8 mouse cellular contexts compared by ENCODE assay signal in the genomic region with DNA sequence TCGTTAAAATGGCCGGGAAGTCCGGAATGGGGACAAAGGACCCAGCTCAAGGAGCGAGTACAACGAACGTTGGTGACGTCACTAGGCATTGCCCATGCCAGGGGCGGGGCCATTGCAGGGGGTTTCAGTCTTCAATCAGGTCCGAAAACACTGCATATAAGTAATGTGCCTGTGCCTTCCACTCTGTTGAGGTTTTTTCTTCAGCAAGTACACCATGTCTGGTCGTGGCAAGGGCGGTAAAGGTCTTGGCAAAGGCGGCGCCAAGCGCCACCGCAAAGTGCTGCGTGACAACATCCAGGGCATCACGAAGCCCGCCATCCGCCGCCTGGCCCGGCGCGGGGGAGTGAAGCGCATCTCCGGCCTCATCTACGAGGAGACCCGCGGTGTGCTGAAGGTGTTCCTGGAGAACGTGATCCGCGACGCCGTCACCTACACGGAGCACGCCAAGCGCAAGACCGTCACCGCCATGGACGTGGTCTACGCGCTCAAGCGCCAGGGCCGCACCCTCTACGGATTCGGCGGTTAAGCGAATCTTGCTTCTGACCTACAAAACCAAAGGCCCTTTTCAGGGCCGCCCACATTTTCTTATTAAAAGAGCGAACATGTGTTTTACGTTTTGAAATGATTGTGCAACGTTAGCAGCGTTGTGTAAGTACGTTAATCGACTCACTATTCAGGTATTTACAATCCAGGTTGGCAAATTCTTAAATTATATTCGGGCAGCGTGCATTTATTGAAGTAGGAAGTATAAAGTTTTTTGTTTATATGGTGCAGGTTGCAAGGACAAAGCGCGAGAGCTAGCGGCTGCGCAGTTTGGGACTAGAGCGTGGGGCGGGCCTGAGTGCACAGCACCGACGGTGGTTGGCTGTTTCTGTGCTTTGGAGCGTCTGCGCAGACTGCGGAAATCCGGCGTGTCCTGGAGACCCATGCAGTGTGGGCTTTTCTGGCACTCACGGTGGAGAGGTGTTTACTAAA. TPM values are rescaled to one million over a fixed set of nuclear protein-coding genes. Genes with fewer than 3 reads are reported as not detected.
DNase-seq lines count a peak whose midpoint lies in the region; ATAC-seq and TF ChIP-seq lines count a peak whose summit lies in the region.

A gene (plus strand): TSS at position 150 of the 975 bp plus-strand sequence.

- H3K4me2 ChIP-seq in forebrain, embryonic 15.5 days (replicated peaks): peak within 1 kb of the TSS; percentile 82

- peak; percentile 100 for TF ChIP-seq POLR2A in ES-Bruce4 (IDR thresholded peaks at IDR 0.05; ENCODE audit: insufficient read depth, low read length)
- TF ChIP-seq POLR2A in lung, adult 2 months (IDR thresholded peaks at IDR 0.05; ENCODE audit: borderline replicate concordance, extremely low read depth, low read depth, low read length): peak; percentile 98

- peak; percentile 88 for ATAC-seq in forebrain, embryonic 15.5 days (replicated peaks)
- ATAC-seq in neutrophil, adult 5-6 weeks (ENCODE audit: extremely low read depth, insufficient number of reproducible peaks, low FRiP score, poor library complexity, severe bottlenecking): peak; percentile 77

- H3K27ac ChIP-seq in ES-Bruce4 (ENCODE audit: insufficient read depth, low read length): peak within 1 kb of the TSS; percentile 94
- H3K27ac ChIP-seq in forebrain, embryonic 15.5 days (replicated peaks): peak within 1 kb of the TSS; percentile 99

- H3K36me3 ChIP-seq in ES-Bruce4 (ENCODE audit: control insufficient read depth, insufficient read depth, low read length, poor library complexity, severe bottlenecking): no peaks in the 10 kb centered on the region
- H3K36me3 ChIP-seq in forebrain, embryonic 15.5 days: no peaks in the 10 kb centered on the region

- TF ChIP-seq CTCF in ES-Bruce4 (IDR thresholded peaks at IDR 0.05; ENCODE audit: low read depth, low read length): no peak
- no peak for TF ChIP-seq CTCF in lung, adult 2 months (IDR thresholded peaks at IDR 0.05; ENCODE audit: insufficient read depth, low read length)

- no peaks in the 10 kb centered on the region for H3K27me3 ChIP-seq in ES-Bruce4 (ENCODE audit: control insufficient read depth, insufficient read depth, low read length, poor library complexity, severe bottlenecking)
- H3K27me3 ChIP-seq in forebrain, embryonic 15.5 days: no peaks in the 10 kb centered on the region

- peak within 1 kb of the TSS; percentile 84 for H3K9ac ChIP-seq in ES-Bruce4 (ENCODE audit: low read depth, poor library complexity, severe bottlenecking)
- H3K9ac ChIP-seq in forebrain, embryonic 15.5 days (replicated peaks): peak within 1 kb of the TSS; percentile 78

- no peaks in the 10 kb centered on the region for H3K9me3 ChIP-seq in ES-Bruce4 (replicated peaks; ENCODE audit: control insufficient read depth, insufficient read depth, low read length, poor library complexity, severe bottlenecking)
- H3K9me3 ChIP-seq in forebrain, embryonic 15.5 days: no peaks in the 10 kb centered on the region

- no peaks in the 10 kb centered on the region for H3K4me1 ChIP-seq in ES-Bruce4 (ENCODE audit: control insufficient read depth, insufficient read depth, low read length)
- peaks cover 53% of the 10 kb centered on the region for H3K4me1 ChIP-seq in forebrain, embryonic 15.5 days
- peaks cover 5% of the 10 kb centered on the region for H3K4me1 ChIP-seq in lung, adult 2 months (ENCODE audit: control insufficient read depth, insufficient read depth, low read length)

- peak; percentile 97 for DNase-seq in cerebellum, adult 11 months
- DNase-seq in heart, postnatal 25 days (ENCODE audit: low spot score): peak; percentile 92
- DNase-seq in layer of hippocampus, adult 18-20 months (ENCODE audit: low spot score in 2 of 2): peak; percentile 97 to 99
- DNase-seq in lung, adult 2 months: peak; percentile 96
- DNase-seq in thymus, adult 18-20 months: peak; percentile 96 to 99

- H3K4me3 ChIP-seq in ES-Bruce4 (ENCODE audit: low read depth, low read length): peak within 1 kb of the TSS; percentile 62
- H3K4me3 ChIP-seq in forebrain, embryonic 15.5 days: peak within 1 kb of the TSS; percentile 58
- H3K4me3 ChIP-seq in lung, adult 2 months (replicated peaks; ENCODE audit: extremely low read depth, low read depth, low read length): peak within 1 kb of the TSS; percentile 73

- TF ChIP-seq EP300 in ES-Bruce4 (IDR thresholded peaks at IDR 0.05; ENCODE audit: insufficient read depth, low read depth, low read length): peak; percentile 83

- WGBS in forebrain, embryonic 15.5 days: under 1% methylated on average over 61 of the region's 70 CpGs
- WGBS in lung, adult 2 months: under 1% methylated on average over 62 of the region's 70 CpGs

- intact Hi-C loops in heart, postnatal 25 days (cut with DNase I): loop anchor here (2.0 to 5.0 kb wide), 4 partner anchors 51 to 1819 kb away; a partner anchor contains a TSS

RNA-seq across cellular contexts. Expression of the gene that starts here (rescaled TPM):
- 16.9 and 19.1 TPM in 2 replicates for polyA plus RNA-seq in ES-Bruce4 (2011; ENCODE audit: insufficient read depth, insufficient read length, low read depth, missing spikeins)
- polyA plus RNA-seq in forebrain, embryonic 15.5 days (2015; fragmentation: Nextera tagmentation; extraction: Ambion mirVana): 4.9 and 6.0 TPM in 2 replicates
- total RNA-seq in heart, postnatal 25 days (2021): 100 to 1,000 TPM; 272 to 334 TPM
- total RNA-seq in layer of hippocampus, adult 18-20 months (2021): 100 to 1,000 TPM; 331 to 357 TPM
- polyA plus RNA-seq in lung, adult 2 months (2012; rRNA removed): 27.1 and 28.0 TPM in 2 replicates
- total RNA-seq in neutrophil, adult 5-6 weeks (2017): 161 and 193 TPM in 2 replicates

Comparison
In these comparisons a context has a peak if more than half of its experiments do, and no peak if none do; other contexts are left out.
1. Peak in every context shown above with its lines: DNase-seq, ATAC-seq, H3K4me3 ChIP-seq and H3K27ac ChIP-seq.